Mouse (Mus musculus): ENCODE measurements around the gene Gm8773. TPM values are rescaled to one million over a fixed set of nuclear protein-coding genes. Genes with fewer than 3 reads are reported as not detected.
A peak's percentile ranks its signal among the peaks of the same experiment; 100 is the strongest.

The Gm8773 gene
- not detected for total RNA-seq (2021)

GRCm38 (mm10) chr5:5573749-5574317, at the start of gene Gm8773:
Gm8773 (plus strand) TSS chr5:5573799.
- peak; percentile 2 to 4 for DNase-seq

DNA sequence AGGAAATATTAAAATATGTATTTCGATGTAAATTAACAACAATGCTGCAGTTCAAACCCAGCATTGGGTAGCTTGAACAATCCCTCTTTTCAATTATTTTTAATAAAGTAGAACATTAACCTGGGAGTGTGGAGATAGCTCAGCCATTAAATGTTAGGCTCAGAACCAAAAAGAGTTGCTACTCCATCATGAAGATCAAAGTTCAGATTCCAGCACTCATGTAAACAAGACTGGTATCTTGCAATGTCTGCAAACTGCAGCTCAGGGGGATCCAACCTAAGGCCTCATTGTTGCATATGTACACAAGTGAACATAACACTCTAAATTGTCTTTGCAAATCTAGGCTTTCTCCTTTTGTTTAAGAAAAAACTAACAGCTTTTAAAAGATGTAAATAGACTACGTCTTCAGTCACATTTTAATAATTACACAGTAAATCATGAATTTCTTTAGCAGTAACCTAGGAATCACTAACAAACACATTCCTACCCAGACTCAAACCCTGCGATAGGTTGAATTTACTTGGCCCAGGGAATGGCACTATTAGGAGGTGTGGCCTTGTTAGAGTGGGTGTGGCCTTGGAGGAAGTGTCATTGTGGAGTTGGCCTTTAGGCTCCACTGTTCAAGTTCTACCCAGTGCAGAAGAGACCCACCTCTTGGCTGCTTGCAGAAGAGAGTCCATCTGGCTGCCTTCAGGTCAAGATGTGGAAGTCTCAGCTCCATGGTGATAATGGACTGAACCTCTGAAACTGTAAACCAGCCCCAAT, 39.8 kb upstream of the Gm8773 start:
- DNase-seq: no peak

DNA sequence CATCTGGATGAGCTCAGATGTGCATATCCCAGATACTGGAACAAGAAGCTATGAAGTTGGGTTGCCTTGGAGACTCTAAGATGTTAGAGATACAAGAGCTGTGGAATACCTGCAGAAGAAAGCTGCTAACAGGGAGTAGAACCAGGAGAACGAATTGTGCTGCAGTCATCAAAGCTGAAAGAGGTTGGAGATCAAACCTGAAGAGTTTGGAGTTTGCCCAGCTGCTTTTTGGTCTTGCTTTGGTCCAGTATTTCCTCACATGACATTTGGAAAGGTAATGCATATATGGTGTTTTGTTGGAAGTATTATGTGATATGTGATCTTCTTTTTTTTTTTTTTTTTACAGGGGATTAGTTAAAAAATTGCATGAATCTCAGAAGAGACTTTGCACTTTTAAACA, 37.5 kb upstream of the Gm8773 start:
- DNase-seq: no peak

- no peak for DNase-seq
Measured at GRCm38 (mm10) chr5:5539771-5540170, 33.8 kb upstream of the Gm8773 start.

- no peak for DNase-seq
Measured at GRCm38 (mm10) chr5:5540385-5540784, 33.2 kb upstream of the Gm8773 start.

- no peak for DNase-seq
Measured at GRCm38 (mm10) chr5:5551110-5551509, 22.5 kb upstream of the Gm8773 start.

- peak; percentile 91 for DNase-seq
Measured at GRCm38 (mm10) chr5:5559079-5559740, 14.4 kb upstream of the Gm8773 start, which contains the start of gene Gtpbp10. Gtpbp10 (minus strand) TSS chr5:5559538.

DNA sequence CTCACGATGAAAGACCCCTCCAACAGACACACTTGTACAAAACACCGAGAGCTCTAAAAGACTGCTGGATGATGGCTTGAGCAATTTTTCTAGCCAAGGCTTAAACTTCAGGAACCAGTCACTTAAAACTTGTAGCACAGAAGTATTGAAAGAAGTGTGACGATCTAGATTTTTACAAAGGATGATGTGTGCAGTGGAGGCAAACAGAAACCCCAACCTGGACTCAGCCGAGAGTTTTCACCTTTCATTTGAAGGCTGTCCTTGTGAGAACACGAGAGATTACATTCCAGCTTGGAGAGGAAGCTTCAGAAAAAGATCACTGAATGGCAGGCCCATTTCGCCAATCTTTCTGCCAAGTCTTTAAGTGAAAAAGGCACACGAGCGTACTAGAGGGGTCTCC, 13.8 kb upstream of the Gm8773 start:
- no peak for DNase-seq

GRCm38 (mm10) chr5:5561041-5561706, 12.4 kb upstream of the Gm8773 start:
- no peak for DNase-seq

- no peak for DNase-seq
Measured at GRCm38 (mm10) chr5:5562435-5562834, 11.2 kb upstream of the Gm8773 start.

- DNase-seq: no peak
Measured at GRCm38 (mm10) chr5:5587686-5588085, 14.1 kb downstream of the Gm8773 start.

DNA sequence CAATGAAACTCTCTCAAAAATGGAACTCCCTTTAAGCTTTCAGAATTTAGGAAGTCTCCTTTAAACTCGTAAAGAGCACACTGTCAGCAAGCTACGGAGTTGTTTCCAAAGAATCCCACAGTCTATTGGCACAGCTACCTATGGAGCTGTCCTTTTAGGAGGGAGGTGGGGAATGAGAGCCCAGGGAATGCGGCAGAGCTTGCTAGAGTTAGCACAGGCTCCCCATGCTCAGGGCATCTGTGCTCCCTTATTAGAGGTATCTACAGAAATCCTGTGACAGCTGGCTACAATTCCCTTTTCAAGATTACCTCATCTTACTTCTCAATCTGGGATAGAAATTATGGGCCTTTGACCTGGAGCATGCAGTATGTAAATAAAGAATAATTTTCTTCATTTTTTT, 36.9 kb downstream of the Gm8773 start:
- no peak for DNase-seq

GRCm38 (mm10) chr5:5618329-5618728, 44.7 kb downstream of the Gm8773 start:
- DNase-seq: no peak

DNA sequence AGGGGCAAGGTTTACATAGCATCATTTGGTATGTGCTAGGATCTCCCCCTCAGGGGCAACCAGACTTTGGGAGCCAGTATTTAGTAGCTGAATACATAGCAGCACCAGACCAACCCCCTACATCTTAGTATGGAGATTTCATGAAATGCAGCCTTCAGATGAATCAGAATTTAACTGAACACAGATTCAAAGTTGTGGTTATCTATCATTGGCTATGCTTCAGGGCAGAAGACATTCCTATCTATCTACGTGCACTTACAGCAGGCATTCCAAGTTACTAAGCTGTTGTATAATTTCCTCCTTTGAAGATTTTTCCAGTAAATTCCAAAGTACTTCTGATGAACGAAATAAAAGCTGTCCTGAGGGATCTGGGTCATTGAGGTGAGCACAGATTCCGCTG, 51.9 kb downstream of the Gm8773 start:
- DNase-seq: no peak

Other genes with a start within 250 kb of the Gm8773 start
- 100 to 1,000 TPM; 254 to 260 TPM for gene Cdk14, start 153.5 kb upstream of the Gm8773 start, total RNA-seq (2021)
- gene 1700015F17Rik, start 94.7 kb upstream of the Gm8773 start, total RNA-seq (2021): not detected
- gene Cldn12, start 58.8 kb upstream of the Gm8773 start, total RNA-seq (2021): 10 to 100 TPM; 26.9 to 30.3 TPM
- gene Gtpbp10, start 14.3 kb upstream of the Gm8773 start, total RNA-seq (2021): 10 to 100 TPM; 11.0 to 11.2 TPM
- 10 to 100 TPM; 14.5 to 17.3 TPM for gene Cfap69, start 90.4 kb downstream of the Gm8773 start, total RNA-seq (2021)
- 1 to 10 TPM; 6.2 to 6.7 TPM for gene Steap2, start 120.8 kb downstream of the Gm8773 start, total RNA-seq (2021)
- under 1 TPM in 1 of 2 experiments, not detected in 1; 0.61 TPM for gene Steap1, start 175.5 kb downstream of the Gm8773 start, total RNA-seq (2021)